In genomic region chr12:80278866-80279265, GRCm38 (mm10) we compare ENCODE assay signal across 24 mouse cellular contexts. TPM values are rescaled to one million over a fixed set of nuclear protein-coding genes. Genes with fewer than 3 reads are reported as not detected.
A peak's percentile ranks its signal among the peaks of the same experiment; 100 is the strongest.
DNase-seq lines count a peak whose midpoint lies in the region; ATAC-seq and TF ChIP-seq lines count a peak whose summit lies in the region.
"Had no signal": no experiment of that assay in that cellular context is flagged by ENCODE, and none has a peak within 500 bp of the region (broad histone marks: within the 10 kb centered on the region; RNA-seq: fewer than 3 reads in every experiment).

No protein-coding gene starts in this region.

- 0 out of 2 replicates have a peak overlapping the region, but pooled peaks have one; percentile 21 for H3K9ac ChIP-seq in heart, embryonic 13.5 days
- no peak overlapping the region for H3K9ac ChIP-seq in heart, embryonic 15.5 days
- no peak overlapping the region for H3K9ac ChIP-seq in midbrain, embryonic 11.5 days (ENCODE audit: low read length)
- no peak overlapping the region for H3K9ac ChIP-seq in midbrain, postnatal 0 days (replicated peaks; ENCODE audit: low read length, poor library complexity, severe bottlenecking)
- no peak overlapping the region for H3K9ac ChIP-seq in kidney, embryonic 16.5 days (replicated peaks; ENCODE audit: low read length)
- H3K9ac ChIP-seq: embryonic facial prominence, embryonic 12.5 days; forebrain, embryonic 13.5 days; forebrain, embryonic 15.5 days had no signal

- H3K4me1 ChIP-seq in heart, embryonic 13.5 days = peaks cover 29% of the 10 kb centered on the region
- peaks cover 19% of the 10 kb centered on the region for H3K4me1 ChIP-seq in heart, embryonic 15.5 days (replicated peaks)
- peaks cover 5% of the 10 kb centered on the region; the same call in 1 of the 2 replicates for H3K4me1 ChIP-seq in midbrain, embryonic 11.5 days (ENCODE audit: control insufficient read depth, insufficient read depth, low read length)
- H3K4me1 ChIP-seq in midbrain, postnatal 0 days (ENCODE audit: insufficient read depth, low read length) = no peaks in the 10 kb centered on the region
- H3K4me1 ChIP-seq in kidney, embryonic 16.5 days (ENCODE audit: insufficient read depth, low read length) = peaks cover 8% of the 10 kb centered on the region
- H3K4me1 ChIP-seq: forebrain, embryonic 13.5 days; forebrain, embryonic 15.5 days had no signal

- 51% methylated on average over 10 of the region's 10 CpGs for WGBS in heart, embryonic 13.5 days
- WGBS in heart, embryonic 15.5 days = 42% methylated on average over 10 of the region's 10 CpGs
- WGBS in midbrain, embryonic 11.5 days = 90% methylated on average over 10 of the region's 10 CpGs
- WGBS in midbrain, postnatal 0 days = 94% methylated on average over 10 of the region's 10 CpGs
- 87% methylated on average over 10 of the region's 10 CpGs for WGBS in kidney, embryonic 16.5 days

- no peak overlapping the region for H3K4me2 ChIP-seq in heart, embryonic 13.5 days
- no peak overlapping the region for H3K4me2 ChIP-seq in heart, embryonic 15.5 days
- no peak overlapping the region for H3K4me2 ChIP-seq in midbrain, embryonic 11.5 days
- H3K4me2 ChIP-seq in midbrain, postnatal 0 days (ENCODE audit: low read depth, low read length, poor library complexity, severe bottlenecking) = no peak overlapping the region
- no peak overlapping the region for H3K4me2 ChIP-seq in kidney, embryonic 16.5 days (replicated peaks; ENCODE audit: low read depth, low read length)
- H3K4me2 ChIP-seq: embryonic facial prominence, embryonic 12.5 days; forebrain, embryonic 13.5 days; forebrain, embryonic 15.5 days had no signal

- no peak for ATAC-seq in heart, embryonic 13.5 days (ENCODE audit: extremely low read depth, insufficient number of reproducible peaks, low FRiP score, low TSS enrichment)
- no peak for ATAC-seq in heart, embryonic 15.5 days (replicated peaks; ENCODE audit: insufficient number of reproducible peaks, insufficient read depth, low FRiP score, low read depth)
- ATAC-seq in midbrain, embryonic 11.5 days (ENCODE audit: low FRiP score) = no peak
- no peak for ATAC-seq in midbrain, postnatal 0 days (ENCODE audit: low FRiP score)
- ATAC-seq in kidney, embryonic 16.5 days (ENCODE audit: low FRiP score, low TSS enrichment) = no peak
- ATAC-seq: activated CD4-positive, CD25-positive, alpha-beta regulatory T cell, adult 4 months; CD4-positive, CD25-positive, alpha-beta regulatory T cell, adult 4 months; forebrain, embryonic 13.5 days; forebrain, embryonic 15.5 days; Patski had no signal

- no peak overlapping the region for H3K4me3 ChIP-seq in heart, embryonic 13.5 days
- no peak overlapping the region for H3K4me3 ChIP-seq in heart, embryonic 15.5 days
- no peak overlapping the region for H3K4me3 ChIP-seq in midbrain, embryonic 11.5 days (ENCODE audit: low read depth, low read length)
- H3K4me3 ChIP-seq in midbrain, postnatal 0 days (ENCODE audit: low read depth, low read length) = no peak overlapping the region
- no peak overlapping the region for H3K4me3 ChIP-seq in kidney, embryonic 16.5 days (ENCODE audit: low read length)
- H3K4me3 ChIP-seq: embryonic facial prominence, embryonic 10.5 days; embryonic facial prominence, embryonic 12.5 days; forebrain, embryonic 13.5 days; forebrain, embryonic 15.5 days had no signal

- no peaks in the 10 kb centered on the region for H3K9me3 ChIP-seq in heart, embryonic 13.5 days
- H3K9me3 ChIP-seq in heart, embryonic 15.5 days (replicated peaks) = no peaks in the 10 kb centered on the region
- no peaks in the 10 kb centered on the region for H3K9me3 ChIP-seq in midbrain, embryonic 11.5 days (ENCODE audit: control insufficient read depth, low read length)
- no peaks in the 10 kb centered on the region for H3K9me3 ChIP-seq in midbrain, postnatal 0 days (ENCODE audit: low read length)
- no peaks in the 10 kb centered on the region for H3K9me3 ChIP-seq in kidney, embryonic 16.5 days (ENCODE audit: low read length)
- H3K9me3 ChIP-seq: embryonic facial prominence, embryonic 10.5 days; embryonic facial prominence, embryonic 12.5 days; forebrain, embryonic 13.5 days; forebrain, embryonic 15.5 days had no signal

- peak overlapping the region; percentile 30 for H3K27ac ChIP-seq in heart, embryonic 13.5 days (replicated peaks)
- H3K27ac ChIP-seq in heart, embryonic 15.5 days = peak overlapping the region; percentile 48; the same call in 1 of the 2 replicates
- no peak overlapping the region for H3K27ac ChIP-seq in midbrain, embryonic 11.5 days (ENCODE audit: low read depth, low read length)
- H3K27ac ChIP-seq in midbrain, postnatal 0 days (ENCODE audit: low read depth, low read length) = no peak overlapping the region
- H3K27ac ChIP-seq in kidney, embryonic 16.5 days (ENCODE audit: low read length) = no peak overlapping the region
- H3K27ac ChIP-seq: embryonic facial prominence, embryonic 10.5 days; embryonic facial prominence, embryonic 12.5 days; forebrain, embryonic 13.5 days; forebrain, embryonic 15.5 days had no signal

- no peak for TF ChIP-seq CTCF in midbrain, postnatal 0 days (IDR thresholded peaks at IDR 0.05)

- intact Hi-C loops in heart, postnatal 14 days (cut with DNase I) = loop anchor here (5.0 kb wide), 1 partner anchor 43 kb away; no protein-coding TSS in a partner anchor
- intact Hi-C loops in heart, postnatal 10 days (cut with DNase I) = no loop called here

- no peaks in the 10 kb centered on the region for H3K27me3 ChIP-seq in heart, embryonic 13.5 days (replicated peaks)
- no peaks in the 10 kb centered on the region for H3K27me3 ChIP-seq in heart, embryonic 15.5 days
- no peaks in the 10 kb centered on the region for H3K27me3 ChIP-seq in midbrain, embryonic 11.5 days (ENCODE audit: control insufficient read depth, insufficient read depth, low read length)
- no peaks in the 10 kb centered on the region for H3K27me3 ChIP-seq in midbrain, postnatal 0 days (ENCODE audit: insufficient read depth, low read length)
- no peaks in the 10 kb centered on the region for H3K27me3 ChIP-seq in kidney, embryonic 16.5 days (ENCODE audit: insufficient read depth, low read length)
- H3K27me3 ChIP-seq: CH12.LX; embryonic facial prominence, embryonic 12.5 days; forebrain, embryonic 13.5 days; forebrain, embryonic 15.5 days; Patski had no signal

- H3K36me3 ChIP-seq in heart, embryonic 13.5 days = no peaks in the 10 kb centered on the region
- H3K36me3 ChIP-seq in heart, embryonic 15.5 days = no peaks in the 10 kb centered on the region
- H3K36me3 ChIP-seq in midbrain, embryonic 11.5 days (ENCODE audit: control insufficient read depth, insufficient read depth, low read length) = no peaks in the 10 kb centered on the region
- no peaks in the 10 kb centered on the region for H3K36me3 ChIP-seq in midbrain, postnatal 0 days (ENCODE audit: insufficient read depth, low read length)
- H3K36me3 ChIP-seq in kidney, embryonic 16.5 days (ENCODE audit: insufficient read depth, low read length) = no peaks in the 10 kb centered on the region
- H3K36me3 ChIP-seq: embryonic facial prominence, embryonic 10.5 days; embryonic facial prominence, embryonic 12.5 days; forebrain, embryonic 15.5 days had no signal

- no peak for DNase-seq in heart, postnatal 14 days
- DNase-seq in heart, postnatal 10 days = no peak
- DNase-seq in midbrain, embryonic 11.5 days (ENCODE audit: low spot score, missing footprints) = peak; percentile 37
- DNase-seq in midbrain, postnatal 0 days (ENCODE audit: low spot score) = no peak
- DNase-seq: adrenal gland, adult 8-10 months; adrenal gland, postnatal 14 days; adrenal gland, postnatal 36 days; B cell, adult 2 months; cerebellum, adult 11-12 months; cerebellum, adult 2 months; cerebellum, adult 9-10 months; cerebellum, postnatal 10 days; cerebellum, postnatal 25 days had no signal

RNA-seq across cellular contexts. Expression of gene Actn1, which starts 18.7 kb away (rescaled TPM):
- 39.5 and 40.4 TPM in 2 replicates for polyA plus RNA-seq in heart, embryonic 13.5 days (2015; fragmentation: Nextera tagmentation; extraction: Ambion mirVana)
- total RNA-seq in heart, postnatal 14 days (2021) = 10 to 100 TPM; 49.7 to 51.0 TPM
- polyA plus RNA-seq in heart, embryonic 15.5 days (2015; fragmentation: Nextera tagmentation; extraction: Ambion mirVana) = 29.2 and 42.3 TPM in 2 replicates
- 10 to 100 TPM; 70.7 to 71.9 TPM for total RNA-seq in heart, postnatal 10 days (2021)
- polyA plus RNA-seq in midbrain, embryonic 11.5 days (2014; fragmentation: Nextera tagmentation; extraction: Ambion mirVana) = 17.4 and 19.9 TPM in 2 replicates
- total RNA-seq in midbrain, postnatal 0 days (2014; rRNA removed) = 17.1 and 18.0 TPM in 2 replicates
- 6.2 and 7.4 TPM in 2 replicates for polyA plus RNA-seq in midbrain, postnatal 0 days (2015; fragmentation: Nextera tagmentation; extraction: Ambion mirVana)
- polyA plus RNA-seq in kidney, embryonic 16.5 days (2015; fragmentation: Nextera tagmentation; extraction: Ambion mirVana) = 44.8 and 49.2 TPM in 2 replicates

Comparison
In these comparisons a context has a peak if more than half of its experiments do, and no peak if none do; other contexts are left out.
1. H3K27ac ChIP-seq: peak in heart, embryonic 13.5 days (single experiment) and heart, embryonic 15.5 days (single experiment); none in midbrain, embryonic 11.5 days (single experiment), midbrain, postnatal 0 days (single experiment) and kidney, embryonic 16.5 days (single experiment).